Mouse (Mus musculus): ENCODE data around the gene Hoxb3. TPM values are rescaled to one million over a fixed set of nuclear protein-coding genes. Genes with fewer than 3 reads are reported as not detected.

Hoxb3 gene
- total and polyA plus RNA-seq, 3 experiments: not detected

DNA sequence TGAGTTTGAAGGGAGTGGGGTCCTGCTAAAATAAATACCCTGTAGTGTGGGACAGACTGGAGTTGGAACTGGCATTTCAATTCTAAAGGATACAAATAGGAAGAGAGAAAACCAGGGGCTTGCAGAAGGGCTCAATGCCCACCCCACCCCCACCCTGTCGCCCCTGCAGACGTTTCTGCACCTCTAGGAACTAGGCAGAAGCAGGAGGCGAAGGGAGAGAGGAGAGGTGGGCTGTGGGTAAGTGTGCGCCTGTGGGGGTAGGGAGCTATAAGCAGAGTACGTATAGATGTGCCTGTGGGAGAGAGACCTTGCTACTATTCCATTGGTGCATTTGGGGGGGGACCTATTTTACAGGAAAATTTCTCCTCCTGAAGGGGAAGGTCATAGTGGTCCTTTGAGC is 4.6 kb downstream of the Hoxb3 start:
- no peaks in the 10 kb centered on the region for H3K4me1 ChIP-seq (ENCODE audit: control insufficient read depth in 1 of 2, insufficient read depth in 2 of 2, low read length in 2 of 2)
- H3K9ac ChIP-seq (ENCODE audit: control insufficient read depth, low read depth, low read length, poor library complexity, severe bottlenecking): no peak overlapping the region
- peaks cover 7 to 9% of the 10 kb centered on the region in 2 experiments for H3K27me3 ChIP-seq (ENCODE audit: control insufficient read depth in 1 of 2, insufficient read depth in 2 of 2, low read length in 2 of 2)
- no peak overlapping the region for H3K27ac ChIP-seq (ENCODE audit: control insufficient read depth, low read depth, low read length)
- H3K4me3 ChIP-seq (ENCODE audit: control insufficient read depth in 1 of 2, insufficient read depth in 1 of 2, low read depth in 2 of 2, low read length in 2 of 2): no peak overlapping the region
- no peaks in the 10 kb centered on the region for H3K36me3 ChIP-seq (ENCODE audit: control insufficient read depth in 1 of 2, insufficient read depth in 2 of 2, low read length in 2 of 2)
- no peaks in the 10 kb centered on the region for H3K79me2 ChIP-seq (ENCODE audit: control insufficient read depth, insufficient read depth, low read length, poor library complexity)
- H3K9me3 ChIP-seq (replicated peaks; ENCODE audit: insufficient read depth, low read length): no peaks in the 10 kb centered on the region
- DNase-seq (ENCODE audit: low read depth, low spot score): no peak
- TF ChIP-seq BHLHE40 (IDR thresholded peaks at IDR 0.05; ENCODE audit: borderline replicate concordance, low read depth, low read length) (no peak), ZKSCAN1 (IDR thresholded peaks at IDR 0.05; ENCODE audit: low read depth, low read length) (no peak), ZNF384 (IDR thresholded peaks at IDR 0.05; ENCODE audit: low read depth, low read length) (no peak), HCFC1 (IDR thresholded peaks at IDR 0.05; ENCODE audit: low read depth, low read length) (no peak), ZC3H11A (IDR thresholded peaks at IDR 0.05; ENCODE audit: low read depth, low read length) (no peak), EP300 (IDR thresholded peaks at IDR 0.05; ENCODE audit: low read depth in 1 of 2, low read length in 2 of 2) (no peak), CHD2 (IDR thresholded peaks at IDR 0.05; ENCODE audit: low read length) (no peak), MYC (IDR thresholded peaks at IDR 0.05; ENCODE audit: low read depth, low read length) (no peak), RAD21 (IDR thresholded peaks at IDR 0.05; ENCODE audit: low read depth, low read length) (no peak), MEF2A (IDR thresholded peaks at IDR 0.05; ENCODE audit: extremely low read depth, insufficient replicate concordance, low read depth, low read length, poor library complexity, severe bottlenecking) (no peak), GATA1 (IDR thresholded peaks at IDR 0.05; ENCODE audit: low read depth, low read length) (no peak), ZMIZ1 (IDR thresholded peaks at IDR 0.05; ENCODE audit: low read depth, low read length) (no peak), E2F4 (IDR thresholded peaks at IDR 0.05; ENCODE audit: borderline replicate concordance, low read depth, low read length) (no peak), JUND (IDR thresholded peaks at IDR 0.05; ENCODE audit: low read depth, low read length) (no peak), MAFK (IDR thresholded peaks at IDR 0.05; ENCODE audit: borderline replicate concordance, low read depth, low read length) (no peak)

GRCm38 (mm10) chr11:96328605-96329004 is 5.5 kb downstream of the Hoxb3 start:
- Histone ChIP-seq H3K27me3 (ENCODE audit: control insufficient read depth in 1 of 2, insufficient read depth in 2 of 2, low read length in 2 of 2) (peaks cover 5 to 9% of the 10 kb centered on the region in 2 experiments; a peak in 3 of 4 replicates), H3K9me3 (replicated peaks; ENCODE audit: insufficient read depth, low read length) (no peaks in the 10 kb centered on the region), H3K36me3 (ENCODE audit: control insufficient read depth in 1 of 2, insufficient read depth in 2 of 2, low read length in 2 of 2) (no peaks in the 10 kb centered on the region), H3K9ac (ENCODE audit: control insufficient read depth, low read depth, low read length, poor library complexity, severe bottlenecking) (no peak overlapping the region), H3K4me3 (ENCODE audit: control insufficient read depth in 1 of 2, insufficient read depth in 1 of 2, low read depth in 2 of 2, low read length in 2 of 2) (no peak overlapping the region), H3K4me1 (ENCODE audit: control insufficient read depth in 1 of 2, insufficient read depth in 2 of 2, low read length in 2 of 2) (no peaks in the 10 kb centered on the region), H3K79me2 (ENCODE audit: control insufficient read depth, insufficient read depth, low read length, poor library complexity) (no peaks in the 10 kb centered on the region), H3K27ac (ENCODE audit: control insufficient read depth, low read depth, low read length) (no peak overlapping the region)
- TF ChIP-seq TAL1 (IDR thresholded peaks at IDR 0.05; ENCODE audit: low read length) (no peak), GABPA (IDR thresholded peaks at IDR 0.05; ENCODE audit: low read depth, low read length) (no peak), CHD2 (IDR thresholded peaks at IDR 0.05; ENCODE audit: low read length) (no peak), TBP (IDR thresholded peaks at IDR 0.05; ENCODE audit: low read depth, low read length) (no peak)
- no peak for DNase-seq (ENCODE audit: low read depth, low spot score)
